Mouse (Mus musculus) ES-E14 (cell line): ENCODE results near the gene Map4k3. TPM values are rescaled to one million over a fixed set of nuclear protein-coding genes. Genes with fewer than 3 reads are reported as not detected.

ENCODE experiments used
- DNase-seq: peaks from one replicate; pipeline ENCODE4 v3.0.0-alpha.2; 2013; ENCODE audit warnings: low read depth, low spot score
- H3K27ac ChIP-seq: 2 replicates; pipeline ENCODE4 v1.5.1; 2012; ENCODE audit warnings: low read depth, mild to moderate bottlenecking, low read length, moderate library complexity, mixed read lengths; ENCODE audit not compliant: poor library complexity, insufficient read depth, severe bottlenecking
- H3K36me3 ChIP-seq: 2 replicates; pipeline ENCODE4 v1.6.1; 2012; ENCODE audit warnings: mild to moderate bottlenecking, low read length, moderate library complexity, mixed read lengths; ENCODE audit not compliant: control insufficient read depth, poor library complexity, insufficient read depth, severe bottlenecking
- H3K4me1 ChIP-seq, 2 experiments: fragments of 150-350 bp in 1 of 2; sonication (generic) in 1 of 2; 2 replicates each; pipeline ENCODE4 v1.6.1; 2012; ENCODE audit warnings: low read length in 2 of 2, mild to moderate bottlenecking in 1 of 2, mixed read lengths in 1 of 2; ENCODE audit not compliant: control insufficient read depth in 2 of 2, insufficient read depth in 2 of 2, poor library complexity in 1 of 2
- H3K4me3 ChIP-seq, 2 experiments: fragments of 150-350 bp in 1 of 2; sonication (generic) in 1 of 2; 2 replicates each; pipeline ENCODE4 v1.5.1; 2012; ENCODE audit warnings: low read length in 2 of 2, low read depth in 1 of 2, mild to moderate bottlenecking in 1 of 2, mixed read lengths in 1 of 2; ENCODE audit not compliant: insufficient read depth in 1 of 2, poor library complexity in 1 of 2, severe bottlenecking in 1 of 2
- H3K9ac ChIP-seq: 2 replicates; pipeline ENCODE4 v1.6.1; 2012; ENCODE audit warnings: low read depth, mild to moderate bottlenecking, low read length, mixed read lengths; ENCODE audit not compliant: poor library complexity, insufficient read depth, severe bottlenecking
- H3K9me3 ChIP-seq: fragments of 150-350 bp; sonication (generic); 2 replicates; pipeline ENCODE4 v1.6.1; 2012; ENCODE audit warnings: low read depth, mild to moderate bottlenecking, low read length; ENCODE audit not compliant: control insufficient read depth, insufficient read depth
- CHD2 ChIP-seq: IDR thresholded peaks from 2 replicates; pipeline ENCODE4 v1.6.1; 2014; ENCODE audit warnings: mild to moderate bottlenecking, low read depth, low read length, inconsistent platforms
- HCFC1 ChIP-seq: IDR thresholded peaks from 2 replicates; pipeline ENCODE4 v1.6.1; 2012; ENCODE audit warnings: low read length, inconsistent platforms, borderline replicate concordance; ENCODE audit not compliant: insufficient read depth
- MAFK ChIP-seq: IDR thresholded peaks from 2 replicates; pipeline ENCODE4 v1.6.1; 2014; ENCODE audit warnings: mild to moderate bottlenecking, low read depth, low read length, inconsistent platforms; ENCODE audit not compliant: insufficient read depth
- ZC3H11A ChIP-seq: IDR thresholded peaks from 2 replicates; pipeline ENCODE4 v1.6.1; 2012; ENCODE audit warnings: low read depth, mild to moderate bottlenecking, inconsistent platforms, low read length, borderline replicate concordance
- ZNF384 ChIP-seq: IDR thresholded peaks from 2 replicates; pipeline ENCODE4 v1.6.1; 2012; ENCODE audit warnings: low read depth, low read length, inconsistent platforms
- in situ Hi-C, 2 experiments: fragments of 600-800 bp; cut with MboI; formaldehyde crosslinking; loops; one replicate each; pipeline ENCODE4 v1.15.1; 2025; ENCODE audit warnings: low sequenced_read_pairs in 2 of 2, inconsistent platforms in 1 of 2; ENCODE audit not compliant: unreplicated experiment in 2 of 2
- total RNA-seq: library from RNA; depleted of rRNA; stranded (reverse); fragments of 300-350 nt; gene quantifications from 2 replicates; pipeline ENCODE4 v1.2.3, GENCODE M21; 2012

Gene Map4k3
- total RNA-seq, 1 experiment = 22.3 TPM

- in situ Hi-C loops = no loop called here
- Histone ChIP-seq H3K4me1 (peaks cover 3 to 10% of the 10 kb centered on the region in 2 experiments; a peak in 2 of 4 replicates), H3K9me3 (no peaks in the 10 kb centered on the region), H3K9ac (peak overlapping the region; percentile 91), H3K27ac (peak overlapping the region; percentile 94), H3K36me3 (no peaks in the 10 kb centered on the region; the same call in 1 of the 2 replicates), H3K4me3 (peak overlapping the region; percentile 82 to 98)
- no peak for TF ChIP-seq CHD2
- no peak for TF ChIP-seq MAFK
- TF ChIP-seq HCFC1 = no peak; the same call in 1 of the 2 replicates
- no peak for TF ChIP-seq ZC3H11A
- no peak for TF ChIP-seq ZNF384
- no peak for DNase-seq
Observed at GRCm38 (mm10) chr17:80727341-80727951, 839 bp downstream of the Map4k3 start.

- H3K4me3 ChIP-seq = peak overlapping the region; percentile 82 to 98
- no peaks in the 10 kb centered on the region for H3K9me3 ChIP-seq
- TF ChIP-seq HCFC1 (no peak), CHD2 (no peak), MAFK (no peak), ZNF384 (no peak), ZC3H11A (no peak)
- peak overlapping the region; percentile 46; the same call in 1 of the 2 replicates for H3K9ac ChIP-seq
- H3K4me1 ChIP-seq = peaks cover 3 to 10% of the 10 kb centered on the region in 2 experiments; a peak in 2 of 4 replicates
- no peak overlapping the region for H3K27ac ChIP-seq
- DNase-seq = no peak
- in situ Hi-C loops = no loop called here
- H3K36me3 ChIP-seq = no peaks in the 10 kb centered on the region; the same call in 1 of the 2 replicates
Observed at GRCm38 (mm10) chr17:80726821-80727220, 1.5 kb downstream of the Map4k3 start.

- Histone ChIP-seq H3K4me1 (peaks cover 3 to 7% of the 10 kb centered on the region in 2 experiments; a peak in 2 of 4 replicates), H3K9me3 (no peaks in the 10 kb centered on the region), H3K27ac (no peak overlapping the region), H3K36me3 (no peaks in the 10 kb centered on the region; the same call in 1 of the 2 replicates), H3K9ac (no peak overlapping the region), H3K4me3 (no peak overlapping the region)
- in situ Hi-C loops = no loop called here
- no peak for DNase-seq
- TF ChIP-seq HCFC1 = no peak
- TF ChIP-seq ZC3H11A = no peak
- TF ChIP-seq CHD2 = no peak
- no peak for TF ChIP-seq MAFK
- TF ChIP-seq ZNF384 = no peak
Observed at GRCm38 (mm10) chr17:80723092-80723491, 5.2 kb downstream of the Map4k3 start.

- no peak for DNase-seq
- no peak overlapping the region for H3K4me3 ChIP-seq
- H3K36me3 ChIP-seq = no peaks in the 10 kb centered on the region; the same call in 1 of the 2 replicates
- no peak for TF ChIP-seq HCFC1
- TF ChIP-seq ZC3H11A = no peak
- TF ChIP-seq MAFK = no peak
- TF ChIP-seq CHD2 = no peak
- no peak for TF ChIP-seq ZNF384
- peaks cover 3 to 7% of the 10 kb centered on the region in 2 experiments; a peak in 2 of 4 replicates for H3K4me1 ChIP-seq
- H3K9ac ChIP-seq = no peak overlapping the region
- in situ Hi-C loops = no loop called here
- H3K27ac ChIP-seq = no peak overlapping the region
- H3K9me3 ChIP-seq = no peaks in the 10 kb centered on the region
Observed at GRCm38 (mm10) chr17:80721670-80722069, 6.6 kb downstream of the Map4k3 start.

- no peak overlapping the region for H3K27ac ChIP-seq
- DNase-seq = no peak
- TF ChIP-seq HCFC1 (no peak), ZNF384 (no peak), ZC3H11A (no peak), MAFK (no peak), CHD2 (no peak)
- H3K36me3 ChIP-seq = no peaks in the 10 kb centered on the region
- H3K4me3 ChIP-seq = no peak overlapping the region
- H3K9ac ChIP-seq = no peak overlapping the region
- in situ Hi-C loops = no loop called here
- no peaks in the 10 kb centered on the region for H3K9me3 ChIP-seq
- H3K4me1 ChIP-seq = peaks cover 2 to 4% of the 10 kb centered on the region in 2 experiments; a peak in 2 of 4 replicates
Observed at GRCm38 (mm10) chr17:80719309-80719708, 9.0 kb downstream of the Map4k3 start.
